Mouse (Mus musculus) ES-E14 (cell line): Measurements from ENCODE around the gene Paf1. TPM values are rescaled to one million over a fixed set of nuclear protein-coding genes. Genes with fewer than 3 reads are reported as not detected.

ENCODE experiments used
- DNase-seq: peaks from one replicate; pipeline ENCODE4 v3.0.0-alpha.2; 2013; ENCODE audit warnings: low read depth, low spot score
- H3K27ac ChIP-seq: 2 replicates; pipeline ENCODE4 v1.5.1; 2012; ENCODE audit warnings: low read depth, mild to moderate bottlenecking, low read length, moderate library complexity, mixed read lengths; ENCODE audit not compliant: poor library complexity, insufficient read depth, severe bottlenecking
- H3K36me3 ChIP-seq: 2 replicates; pipeline ENCODE4 v1.6.1; 2012; ENCODE audit warnings: mild to moderate bottlenecking, low read length, moderate library complexity, mixed read lengths; ENCODE audit not compliant: control insufficient read depth, poor library complexity, insufficient read depth, severe bottlenecking
- H3K4me1 ChIP-seq, 2 experiments: fragments of 150-350 bp in 1 of 2; sonication (generic) in 1 of 2; 2 replicates each; pipeline ENCODE4 v1.6.1; 2012; ENCODE audit warnings: low read length in 2 of 2, mild to moderate bottlenecking in 1 of 2, mixed read lengths in 1 of 2; ENCODE audit not compliant: control insufficient read depth in 2 of 2, insufficient read depth in 2 of 2, poor library complexity in 1 of 2
- H3K4me3 ChIP-seq, 2 experiments: fragments of 150-350 bp in 1 of 2; sonication (generic) in 1 of 2; 2 replicates each; pipeline ENCODE4 v1.5.1; 2012; ENCODE audit warnings: low read length in 2 of 2, low read depth in 1 of 2, mild to moderate bottlenecking in 1 of 2, mixed read lengths in 1 of 2; ENCODE audit not compliant: insufficient read depth in 1 of 2, poor library complexity in 1 of 2, severe bottlenecking in 1 of 2
- H3K9ac ChIP-seq: 2 replicates; pipeline ENCODE4 v1.6.1; 2012; ENCODE audit warnings: low read depth, mild to moderate bottlenecking, low read length, mixed read lengths; ENCODE audit not compliant: poor library complexity, insufficient read depth, severe bottlenecking
- H3K9me3 ChIP-seq: fragments of 150-350 bp; sonication (generic); 2 replicates; pipeline ENCODE4 v1.6.1; 2012; ENCODE audit warnings: low read depth, mild to moderate bottlenecking, low read length; ENCODE audit not compliant: control insufficient read depth, insufficient read depth
- CHD2 ChIP-seq: IDR thresholded peaks from 2 replicates; pipeline ENCODE4 v1.6.1; 2014; ENCODE audit warnings: mild to moderate bottlenecking, low read depth, low read length, inconsistent platforms
- MAFK ChIP-seq: IDR thresholded peaks from 2 replicates; pipeline ENCODE4 v1.6.1; 2014; ENCODE audit warnings: mild to moderate bottlenecking, low read depth, low read length, inconsistent platforms; ENCODE audit not compliant: insufficient read depth
- ZC3H11A ChIP-seq: IDR thresholded peaks from 2 replicates; pipeline ENCODE4 v1.6.1; 2012; ENCODE audit warnings: low read depth, mild to moderate bottlenecking, inconsistent platforms, low read length, borderline replicate concordance
- ZNF384 ChIP-seq: IDR thresholded peaks from 2 replicates; pipeline ENCODE4 v1.6.1; 2012; ENCODE audit warnings: low read depth, low read length, inconsistent platforms
- in situ Hi-C, 2 experiments: fragments of 600-800 bp; cut with MboI; formaldehyde crosslinking; loops; one replicate each; pipeline ENCODE4 v1.15.1; 2025; ENCODE audit warnings: low sequenced_read_pairs in 2 of 2, inconsistent platforms in 1 of 2; ENCODE audit not compliant: unreplicated experiment in 2 of 2
- total RNA-seq: library from RNA; depleted of rRNA; stranded (reverse); fragments of 300-350 nt; gene quantifications from 2 replicates; pipeline ENCODE4 v1.2.3, GENCODE M21; 2012; rRNA removed

The Paf1 gene
- total RNA-seq, 1 experiment: 83.9 TPM

GRCm38 (mm10) chr7:28446446-28446845 is 53.7 kb downstream of the Paf1 start:
- peaks cover 6 to 9% of the 10 kb centered on the region in 2 experiments; a peak in 3 of 4 replicates for H3K4me1 ChIP-seq
- no peaks in the 10 kb centered on the region for H3K36me3 ChIP-seq
- in situ Hi-C loops: no loop called here
- peak overlapping the region; percentile 56; the same call in 1 of the 2 replicates for H3K9ac ChIP-seq
- no peaks in the 10 kb centered on the region for H3K9me3 ChIP-seq
- peak overlapping the region; percentile 89; the same call in 1 of the 2 replicates for H3K27ac ChIP-seq
- TF ChIP-seq ZC3H11A (peak; percentile 65; the same call in 1 of the 2 replicates), ZNF384 (no peak)
- H3K4me3 ChIP-seq: no peak overlapping the region
- peak; percentile 51 for DNase-seq

- H3K9me3 ChIP-seq: no peaks in the 10 kb centered on the region
- TF ChIP-seq CHD2: 0 out of 2 replicates have a peak, but pooled peaks have one; percentile 33
- TF ChIP-seq ZC3H11A: no peak
- in situ Hi-C loops: no loop called here
- peak overlapping the region; percentile 65; the same call in 1 of the 2 replicates for H3K9ac ChIP-seq
- peak overlapping the region; percentile 89 for H3K27ac ChIP-seq
- peak overlapping the region; percentile 34 to 40 for H3K4me3 ChIP-seq
- peaks cover 6 to 9% of the 10 kb centered on the region in 2 experiments; a peak in 3 of 4 replicates for H3K4me1 ChIP-seq
- H3K36me3 ChIP-seq: no peaks in the 10 kb centered on the region
- DNase-seq: peak; percentile 90
Measured at GRCm38 (mm10) chr7:28447101-28447830, 54.5 kb downstream of the Paf1 start.

DNA sequence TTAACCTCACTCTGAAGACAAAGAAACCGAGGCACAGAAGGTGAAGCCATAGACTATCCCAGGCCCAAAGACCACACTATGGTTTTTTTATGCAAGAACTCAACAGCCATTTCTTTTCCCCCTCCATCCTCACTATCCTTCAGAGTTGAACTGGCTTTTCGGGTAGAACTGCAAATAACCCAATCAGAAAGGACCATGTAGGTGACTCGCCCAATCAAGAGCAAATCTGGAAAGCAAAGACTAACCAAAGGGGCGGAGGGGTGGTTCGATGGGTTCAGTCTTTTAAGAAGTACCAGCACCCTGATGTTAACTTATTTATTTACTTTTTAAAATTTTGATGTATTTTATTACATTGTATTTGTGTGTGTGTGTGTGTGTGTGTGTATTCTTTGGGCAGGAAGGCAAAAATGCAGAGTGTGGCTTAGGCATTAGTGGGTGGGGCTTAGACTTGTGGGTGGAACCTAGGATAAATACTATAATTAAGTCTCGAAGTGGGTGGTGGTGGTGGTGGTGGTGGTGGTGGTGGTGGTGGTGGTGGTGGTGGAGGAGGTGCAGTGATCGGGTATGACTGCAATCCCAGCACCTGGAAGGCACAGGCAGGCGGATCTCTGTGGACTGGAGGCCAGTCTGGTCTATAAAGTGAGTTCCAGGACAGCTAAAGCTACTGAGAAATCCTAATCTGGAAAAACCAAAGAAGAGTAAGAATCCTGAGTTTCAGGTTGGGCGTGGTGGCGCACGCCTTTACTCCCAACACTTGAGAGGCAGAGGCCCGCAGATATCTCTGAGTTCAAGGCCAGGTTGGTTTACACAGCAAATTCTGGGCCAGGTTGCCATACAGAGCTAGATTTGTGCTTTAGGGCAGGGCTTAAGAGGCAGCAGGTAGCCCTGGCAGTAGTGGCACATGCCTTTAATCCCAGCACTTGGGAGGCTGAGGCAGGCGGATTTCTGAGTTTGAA is 55.4 kb downstream of the Paf1 start:
- H3K4me3 ChIP-seq: peak overlapping the region; percentile 41 to 48
- H3K9ac ChIP-seq: peak overlapping the region; percentile 65; the same call in 1 of the 2 replicates

More for the DNA sequence above, 55.4 kb downstream of the Paf1 start:
- peaks cover 6 to 16% of the 10 kb centered on the region in 2 experiments for H3K4me1 ChIP-seq
- TF ChIP-seq MAFK: no peak
- peak; percentile 61; the same call in 1 of the 2 replicates for TF ChIP-seq CHD2
- H3K9me3 ChIP-seq: no peaks in the 10 kb centered on the region
- DNase-seq: peak; percentile 69
- H3K27ac ChIP-seq: peak overlapping the region; percentile 89
- no peaks in the 10 kb centered on the region for H3K36me3 ChIP-seq
- in situ Hi-C loops: no loop called here

Other genes starting within 250 kb of the Paf1 start
- gene Fbl, start 223.2 kb upstream of the Paf1 start, total RNA-seq: 150 and 189 TPM in 2 replicates
- gene Dyrk1b, start 213.5 kb upstream of the Paf1 start, total RNA-seq: 3.9 and 6.3 TPM in 2 replicates
- gene Eid2, start 125.1 kb upstream of the Paf1 start, total RNA-seq: 15.3 and 18.5 TPM in 2 replicates
- gene Eid2b, start 115.2 kb upstream of the Paf1 start, total RNA-seq: 4.3 and 4.6 TPM in 2 replicates
- gene Selenov, start 101.8 kb upstream of the Paf1 start, total RNA-seq: 0.16 and 0.58 TPM in 2 replicates
- 4.1 and 17.4 TPM in 2 replicates for gene Dll3, start 90.7 kb upstream of the Paf1 start, total RNA-seq
- 124 and 159 TPM in 2 replicates for gene Timm50, start 80.9 kb upstream of the Paf1 start, total RNA-seq
- 83.7 and 87.8 TPM in 2 replicates for gene Supt5, start 54.2 kb upstream of the Paf1 start, total RNA-seq
- 1,678 and 1,740 TPM in 2 replicates for gene Rps16, start 42.3 kb upstream of the Paf1 start, total RNA-seq
- gene Plekhg2, start 20.4 kb upstream of the Paf1 start, total RNA-seq: 15.0 TPM in 2 replicates
- 3.9 and 5.0 TPM in 2 replicates for gene Zfp36, start 12.7 kb upstream of the Paf1 start, total RNA-seq
- gene Med29, start 243 bp upstream of the Paf1 start, total RNA-seq: 34.8 and 50.8 TPM in 2 replicates
- gene Gmfg, start 44.5 kb downstream of the Paf1 start, total RNA-seq: 12.7 and 17.2 TPM in 2 replicates
- gene Lrfn1, start 59.0 kb downstream of the Paf1 start, total RNA-seq: 17.1 and 32.6 TPM in 2 replicates
- gene Ifnl2, start 117.5 kb downstream of the Paf1 start, total RNA-seq: not detected in 2 replicates
- not detected in 2 replicates for gene Ifnl3, start 129.9 kb downstream of the Paf1 start, total RNA-seq
- not detected in 2 replicates for gene Sycn, start 147.9 kb downstream of the Paf1 start, total RNA-seq
- gene Nccrp1, start 154.3 kb downstream of the Paf1 start, total RNA-seq: 0.18 and 0.32 TPM in 2 replicates
- 26.9 and 30.3 TPM in 2 replicates for gene Samd4b, start 205.2 kb downstream of the Paf1 start, total RNA-seq
- gene Pak4, start 205.2 kb downstream of the Paf1 start, total RNA-seq: 31.9 and 32.2 TPM in 2 replicates
- 1.6 and 2.5 TPM in 2 replicates for gene Acp7, start 238.4 kb downstream of the Paf1 start, total RNA-seq